Mouse (Mus musculus): ENCODE data around the gene Slc22a26.
"Not testable (repeated sequence)": the region's sequence is repeated elsewhere in the genome, so short reads cannot be mapped to it uniquely, and the experiment has no call there.

The Slc22a26 gene

DNA sequence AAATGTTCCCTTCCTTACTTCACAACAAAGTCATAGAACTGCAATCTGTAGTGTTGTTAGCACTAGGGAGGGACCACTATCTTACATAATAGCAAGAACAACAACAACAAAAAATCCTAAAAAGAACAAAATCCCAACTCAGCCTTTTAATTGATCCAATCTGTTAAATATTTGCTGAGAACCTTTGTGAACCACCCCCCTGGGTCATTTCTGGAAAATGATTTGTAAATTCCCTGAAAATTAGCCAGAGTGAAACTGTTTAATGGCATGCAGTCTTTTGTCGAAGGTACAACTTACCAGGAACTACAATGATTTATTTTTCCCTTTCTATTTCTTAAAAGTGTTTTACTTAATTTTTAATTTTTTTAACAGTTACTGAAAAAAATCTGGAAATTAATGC lies at the start of gene Slc22a26:
Slc22a26 (minus strand) TSS at position 97 of the 400 bp plus-strand sequence.
- DNase-seq (ENCODE audit: low spot score), result no peak

DNA sequence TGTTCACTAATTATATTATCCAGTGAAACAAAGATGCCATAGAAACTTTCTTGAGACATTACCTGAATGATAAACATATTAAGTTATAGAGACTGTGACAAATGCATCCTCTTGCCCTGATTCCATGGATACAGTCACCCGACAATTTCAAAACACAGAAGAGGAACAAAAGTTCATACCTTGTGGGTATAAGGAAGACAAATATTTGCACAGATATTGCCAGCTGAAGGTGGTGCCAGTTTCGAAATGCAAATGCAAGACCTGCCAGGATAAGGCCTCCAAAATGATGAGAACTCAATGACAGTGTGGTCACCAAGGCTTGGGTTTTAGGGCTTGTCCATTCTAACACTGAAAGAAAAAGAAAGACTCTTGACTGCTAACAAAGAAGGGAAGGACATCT lies 27.4 kb upstream of the Slc22a26 start:
- DNase-seq (ENCODE audit: low spot score), result no peak

DNA sequence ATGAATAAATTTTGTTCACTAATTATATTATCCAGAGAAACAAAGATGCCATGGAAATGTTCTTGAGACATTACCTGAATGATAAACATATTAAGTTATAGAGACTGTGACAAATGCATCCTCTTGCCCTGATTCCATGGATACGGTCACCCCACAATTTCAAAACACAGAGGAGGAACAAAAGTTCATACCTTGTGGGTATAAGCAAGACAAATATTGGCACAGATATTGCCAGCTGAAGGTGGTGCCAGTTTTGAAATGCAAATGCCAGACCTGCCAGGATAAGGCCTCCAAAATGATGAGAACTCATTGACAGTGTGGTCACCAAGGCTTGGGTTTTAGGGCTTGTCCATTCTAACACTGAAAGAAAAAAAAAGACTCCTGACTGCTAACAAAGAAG lies 11.9 kb downstream of the Slc22a26 start:
- no peak for DNase-seq (ENCODE audit: low spot score)

DNA sequence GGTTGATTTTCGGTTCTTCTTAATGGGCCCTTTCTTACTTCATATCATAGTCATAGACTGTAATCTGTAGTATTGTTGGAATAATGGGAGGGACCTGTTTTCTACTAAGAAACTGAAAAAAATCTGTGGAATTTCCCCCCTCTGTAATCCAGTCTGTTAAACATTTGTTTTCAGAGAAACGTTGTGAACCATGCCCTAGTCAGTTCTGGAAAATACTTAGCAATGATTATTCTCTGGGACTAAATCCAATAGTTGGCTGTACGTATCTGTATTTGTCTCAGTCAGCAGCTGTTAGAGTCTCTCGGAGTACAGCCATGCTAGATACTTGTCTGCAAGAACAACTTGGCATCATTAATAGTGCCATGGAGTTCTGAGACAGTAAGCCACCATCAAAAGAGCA lies 27.2 kb downstream of the Slc22a26 start:
- no peak for DNase-seq (ENCODE audit: low spot score)

DNA sequence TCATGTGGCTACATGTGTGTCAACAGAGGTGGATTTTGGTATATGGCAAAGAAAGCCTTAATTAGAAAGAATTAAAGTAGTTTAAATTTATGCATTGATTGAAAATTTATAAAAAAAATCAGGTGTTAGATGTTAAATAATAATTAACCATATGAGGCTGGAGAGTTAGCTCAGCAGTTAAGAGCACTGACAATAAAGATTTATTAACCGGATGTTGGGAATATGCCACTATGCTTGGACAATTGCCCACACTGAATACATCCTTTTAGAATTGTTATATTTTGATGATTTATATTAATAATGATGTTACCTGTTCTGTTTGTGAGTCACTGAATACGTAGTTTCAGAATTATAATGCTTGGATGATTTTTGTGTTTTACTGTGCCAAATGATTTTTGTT lies 36.3 kb downstream of the Slc22a26 start:
- no peak for DNase-seq (ENCODE audit: low spot score)

DNA sequence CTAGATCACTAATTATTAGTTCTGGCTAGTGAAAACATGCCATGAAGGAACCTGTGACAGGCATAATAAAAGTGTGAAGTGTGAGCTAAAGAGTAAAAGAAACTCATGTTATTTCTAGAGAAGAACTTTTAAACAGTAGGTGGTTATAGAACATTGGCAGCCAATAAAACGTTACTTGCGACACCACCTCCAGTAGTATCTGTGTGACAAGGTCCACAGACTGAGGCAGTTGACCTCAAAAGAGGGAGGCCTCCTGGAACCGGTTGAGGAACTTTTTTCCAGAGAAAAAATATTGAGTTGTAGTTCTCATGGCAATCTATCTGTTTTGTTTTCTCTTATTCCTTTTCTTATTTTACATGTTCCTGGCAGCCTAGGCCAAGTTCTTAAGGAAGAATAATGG lies 36.9 kb downstream of the Slc22a26 start:
- DNase-seq (ENCODE audit: low spot score), result no peak

DNA sequence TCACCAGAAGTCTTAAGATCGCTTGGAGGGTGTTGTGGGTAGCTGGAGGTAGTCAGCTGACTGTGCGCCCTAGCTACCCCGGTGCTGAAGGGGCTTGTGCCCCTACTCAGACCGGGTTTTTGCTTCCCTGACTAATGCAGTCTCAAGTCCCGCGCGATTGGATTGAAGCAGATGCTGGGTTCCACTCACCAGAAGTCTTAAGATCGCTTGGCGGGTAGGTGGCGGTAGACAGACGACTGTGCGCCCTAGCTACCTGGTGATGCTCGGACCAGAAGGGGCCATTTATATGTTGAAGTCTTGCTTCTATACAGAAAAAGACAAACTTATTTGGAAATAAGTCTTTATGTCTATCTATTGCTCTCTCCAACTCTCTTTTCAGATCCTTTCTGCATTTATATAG lies 49.1 kb downstream of the Slc22a26 start:
- not testable (repeated sequence) for DNase-seq (ENCODE audit: low spot score)

All from embryo, embryonic 10.5 days (tissue).